ENCODE assay signal across 25 mouse cellular contexts in the genomic region with DNA sequence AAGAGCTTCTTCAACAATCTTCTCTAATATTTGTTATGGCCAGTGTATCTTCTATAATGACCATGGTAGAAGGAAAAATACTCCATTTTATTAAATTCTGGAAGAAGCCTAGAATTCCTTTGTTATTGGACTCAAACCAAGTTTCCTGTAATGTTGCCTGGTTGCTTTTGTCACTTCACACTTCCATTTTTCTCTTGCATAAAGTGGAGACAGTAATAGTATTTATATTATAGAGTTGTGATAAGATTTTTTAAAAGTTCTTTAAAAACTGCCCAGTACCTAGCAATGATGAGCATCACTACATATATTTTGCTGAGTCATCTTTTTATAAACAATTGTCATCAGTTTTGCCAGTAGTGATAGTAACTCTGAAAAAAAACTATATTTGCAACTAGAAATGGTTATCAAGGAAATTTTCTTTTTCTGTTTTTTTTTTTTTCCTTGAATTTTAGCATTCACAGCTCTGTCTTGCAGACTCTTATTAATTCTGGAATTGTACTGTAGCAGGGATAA.
"Had no signal": no experiment of that assay in that cellular context is flagged by ENCODE, and none has a peak within 500 bp of the region (broad histone marks: within the 10 kb centered on the region; RNA-seq: fewer than 3 reads in every experiment).

No protein-coding gene starts in this region.

- H3K4me3 ChIP-seq: gastrocnemius, adult 2 months; heart, embryonic 10.5 days; heart, embryonic 12.5 days; hindbrain, embryonic 10.5 days; hindbrain, embryonic 12.5 days; intestine, embryonic 15.5 days; layer of hippocampus, adult 2 months; limb, embryonic 13.5 days; limb, embryonic 15.5 days had no signal

- H3K36me3 ChIP-seq: heart, embryonic 10.5 days; heart, embryonic 12.5 days; hindbrain, embryonic 10.5 days; hindbrain, embryonic 12.5 days; intestine, embryonic 15.5 days; limb, embryonic 13.5 days; limb, embryonic 15.5 days had no signal

- DNase-seq: gastrocnemius, adult 2 months; gastrocnemius, postnatal 10 days; gastrocnemius, postnatal 25 days; heart, adult 18-20 months; heart, postnatal 10 days; heart, postnatal 4 days; kidney, adult 18-20 months; kidney, adult 8-10 months; kidney, postnatal 10 days; kidney, postnatal 25 days; kidney, postnatal 4 days; layer of hippocampus, postnatal 36 days; left cerebral cortex, postnatal 4 days had no signal

- H3K4me2 ChIP-seq: heart, embryonic 12.5 days; hindbrain, embryonic 12.5 days; hindbrain, embryonic 14.5 days; intestine, embryonic 15.5 days; limb, embryonic 13.5 days; limb, embryonic 15.5 days had no signal

- H3K27ac ChIP-seq: gastrocnemius, adult 2 months; heart, embryonic 10.5 days; hindbrain, embryonic 10.5 days; hindbrain, embryonic 12.5 days; hindbrain, embryonic 14.5 days; intestine, embryonic 15.5 days; layer of hippocampus, adult 2 months; limb, embryonic 13.5 days; limb, embryonic 15.5 days had no signal

- ATAC-seq: hindbrain, embryonic 16.5 days; inflammation-experienced regulatory T-cells, adult 6 months; intestine, embryonic 15.5 days; intestine, postnatal 0 days had no signal

- H3K9me3 ChIP-seq: heart, embryonic 10.5 days; hindbrain, embryonic 10.5 days; hindbrain, embryonic 12.5 days; intestine, embryonic 15.5 days; limb, embryonic 13.5 days; limb, embryonic 15.5 days had no signal

- H3K9ac ChIP-seq: heart, embryonic 12.5 days; hindbrain, embryonic 12.5 days; hindbrain, embryonic 14.5 days; intestine, embryonic 15.5 days; limb, embryonic 13.5 days; limb, embryonic 15.5 days had no signal

- H3K4me1 ChIP-seq: heart, embryonic 10.5 days; heart, embryonic 12.5 days; hindbrain, embryonic 10.5 days; hindbrain, embryonic 12.5 days; intestine, embryonic 15.5 days; limb, embryonic 13.5 days; limb, embryonic 15.5 days had no signal

- H3K27me3 ChIP-seq: heart, embryonic 12.5 days; hindbrain, embryonic 12.5 days; intestine, embryonic 15.5 days; limb, embryonic 13.5 days; limb, embryonic 15.5 days had no signal
